Mouse (Mus musculus): ENCODE measurements around the gene Lrguk. TPM values are rescaled to one million over a fixed set of nuclear protein-coding genes. Genes with fewer than 3 reads are reported as not detected.
A peak's percentile ranks its signal among the peaks of the same experiment; 100 is the strongest.

The Lrguk gene
- polyA plus RNA-seq, 1 experiment from 2014 or later = 1.1 TPM

- Histone ChIP-seq H3K27me3 (ENCODE audit: control insufficient read depth, insufficient read depth, low read length) (no peaks in the 10 kb centered on the region), H3K9ac (replicated peaks; ENCODE audit: low read depth, low read length) (no peak overlapping the region), H3K36me3 (ENCODE audit: control insufficient read depth, insufficient read depth, low read length) (no peaks in the 10 kb centered on the region), H3K4me3 (ENCODE audit: low read depth, low read length) (no peak overlapping the region), H3K4me1 (ENCODE audit: control insufficient read depth, insufficient read depth, low read length) (no peaks in the 10 kb centered on the region), H3K4me2 (replicated peaks; ENCODE audit: low read depth, low read length) (no peak overlapping the region), H3K9me3 (ENCODE audit: control insufficient read depth, low read depth, low read length) (no peaks in the 10 kb centered on the region), H3K27ac (ENCODE audit: low read length) (no peak overlapping the region)
- ATAC-seq (ENCODE audit: insufficient number of reproducible peaks, insufficient read depth, low FRiP score, low read depth) = no peak
- WGBS = 40% methylated on average over 1 of the region's 1 CpGs
Observed at GRCm38 (mm10) chr6:34003033-34003432, 26.2 kb upstream of the Lrguk start.

- no peak overlapping the region for H3K4me2 ChIP-seq (replicated peaks; ENCODE audit: low read depth, low read length)
- WGBS = 76% methylated on average over 6 of the region's 6 CpGs
- no peaks in the 10 kb centered on the region for H3K36me3 ChIP-seq (ENCODE audit: control insufficient read depth, insufficient read depth, low read length)
- H3K27me3 ChIP-seq (ENCODE audit: control insufficient read depth, insufficient read depth, low read length) = no peaks in the 10 kb centered on the region
- H3K9me3 ChIP-seq (ENCODE audit: control insufficient read depth, low read depth, low read length) = no peaks in the 10 kb centered on the region
- no peaks in the 10 kb centered on the region for H3K4me1 ChIP-seq (ENCODE audit: control insufficient read depth, insufficient read depth, low read length)
- no peak overlapping the region for H3K27ac ChIP-seq (ENCODE audit: low read length)
- no peak for ATAC-seq (ENCODE audit: insufficient number of reproducible peaks, insufficient read depth, low FRiP score, low read depth)
- no peak overlapping the region for H3K4me3 ChIP-seq (ENCODE audit: low read depth, low read length)
- no peak overlapping the region for H3K9ac ChIP-seq (replicated peaks; ENCODE audit: low read depth, low read length)
Observed at GRCm38 (mm10) chr6:34013469-34013868, 15.8 kb upstream of the Lrguk start.

- 0% methylated on average over 4 of the region's 4 CpGs for WGBS
- H3K27ac ChIP-seq (ENCODE audit: low read length) = no peak overlapping the region
Observed at GRCm38 (mm10) chr6:34029746-34030027, 439 bp downstream of the Lrguk start.

GRCm38 (mm10) chr6:34034096-34034495 is 4.8 kb downstream of the Lrguk start:
- 41% methylated on average over 3 of the region's 3 CpGs for WGBS
- Histone ChIP-seq H3K9ac (replicated peaks; ENCODE audit: low read depth, low read length) (no peak overlapping the region), H3K36me3 (ENCODE audit: control insufficient read depth, insufficient read depth, low read length) (no peaks in the 10 kb centered on the region), H3K4me3 (ENCODE audit: low read depth, low read length) (no peak overlapping the region), H3K4me2 (replicated peaks; ENCODE audit: low read depth, low read length) (no peak overlapping the region), H3K9me3 (ENCODE audit: control insufficient read depth, low read depth, low read length) (no peaks in the 10 kb centered on the region), H3K4me1 (ENCODE audit: control insufficient read depth, insufficient read depth, low read length) (0 out of 2 replicates have a peak, but pooled peaks cover 6% of the 10 kb centered on the region), H3K27me3 (ENCODE audit: control insufficient read depth, insufficient read depth, low read length) (no peaks in the 10 kb centered on the region), H3K27ac (ENCODE audit: low read length) (no peak overlapping the region)
- no peak for ATAC-seq (ENCODE audit: insufficient number of reproducible peaks, insufficient read depth, low FRiP score, low read depth)

More at GRCm38 (mm10) chr6:34029746-34030027, 439 bp downstream of the Lrguk start:
- no peaks in the 10 kb centered on the region for H3K36me3 ChIP-seq (ENCODE audit: control insufficient read depth, insufficient read depth, low read length)
- ATAC-seq (ENCODE audit: insufficient number of reproducible peaks, insufficient read depth, low FRiP score, low read depth) = 0 out of 2 replicates have a peak, but pooled peaks have one; percentile 50
- H3K4me3 ChIP-seq (ENCODE audit: low read depth, low read length) = peak overlapping the region; percentile 57
- H3K27me3 ChIP-seq (ENCODE audit: control insufficient read depth, insufficient read depth, low read length) = no peaks in the 10 kb centered on the region
- peak overlapping the region; percentile 94 for H3K4me2 ChIP-seq (replicated peaks; ENCODE audit: low read depth, low read length)
- H3K9ac ChIP-seq (replicated peaks; ENCODE audit: low read depth, low read length) = peak overlapping the region; percentile 52
- no peaks in the 10 kb centered on the region for H3K9me3 ChIP-seq (ENCODE audit: control insufficient read depth, low read depth, low read length)
- 0 out of 2 replicates have a peak, but pooled peaks cover 6% of the 10 kb centered on the region for H3K4me1 ChIP-seq (ENCODE audit: control insufficient read depth, insufficient read depth, low read length)

GRCm38 (mm10) chr6:34034577-34035461 is 5.6 kb downstream of the Lrguk start:
- Histone ChIP-seq H3K27ac (ENCODE audit: low read length) (no peak overlapping the region), H3K4me1 (ENCODE audit: control insufficient read depth, insufficient read depth, low read length) (0 out of 2 replicates have a peak, but pooled peaks cover 3% of the 10 kb centered on the region), H3K36me3 (ENCODE audit: control insufficient read depth, insufficient read depth, low read length) (no peaks in the 10 kb centered on the region), H3K9ac (replicated peaks; ENCODE audit: low read depth, low read length) (no peak overlapping the region), H3K4me2 (replicated peaks; ENCODE audit: low read depth, low read length) (no peak overlapping the region), H3K4me3 (ENCODE audit: low read depth, low read length) (no peak overlapping the region), H3K9me3 (ENCODE audit: control insufficient read depth, low read depth, low read length) (no peaks in the 10 kb centered on the region), H3K27me3 (ENCODE audit: control insufficient read depth, insufficient read depth, low read length) (no peaks in the 10 kb centered on the region)
- no peak for ATAC-seq (ENCODE audit: insufficient number of reproducible peaks, insufficient read depth, low FRiP score, low read depth)
- WGBS = 31% methylated on average over 15 of the region's 15 CpGs

GRCm38 (mm10) chr6:34040624-34041235 is 11.5 kb downstream of the Lrguk start:
- no peaks in the 10 kb centered on the region for H3K27me3 ChIP-seq (ENCODE audit: control insufficient read depth, insufficient read depth, low read length)
- 52% methylated on average over 12 of the region's 12 CpGs for WGBS
- no peak overlapping the region for H3K27ac ChIP-seq (ENCODE audit: low read length)
- no peak overlapping the region for H3K4me2 ChIP-seq (replicated peaks; ENCODE audit: low read depth, low read length)
- no peaks in the 10 kb centered on the region for H3K4me1 ChIP-seq (ENCODE audit: control insufficient read depth, insufficient read depth, low read length)
- H3K9ac ChIP-seq (replicated peaks; ENCODE audit: low read depth, low read length) = no peak overlapping the region
- H3K4me3 ChIP-seq (ENCODE audit: low read depth, low read length) = no peak overlapping the region
- ATAC-seq (ENCODE audit: insufficient number of reproducible peaks, insufficient read depth, low FRiP score, low read depth) = no peak
- no peaks in the 10 kb centered on the region for H3K36me3 ChIP-seq (ENCODE audit: control insufficient read depth, insufficient read depth, low read length)
- no peaks in the 10 kb centered on the region for H3K9me3 ChIP-seq (ENCODE audit: control insufficient read depth, low read depth, low read length)

- Histone ChIP-seq H3K4me1 (ENCODE audit: control insufficient read depth, insufficient read depth, low read length) (no peaks in the 10 kb centered on the region), H3K9ac (replicated peaks; ENCODE audit: low read depth, low read length) (no peak overlapping the region), H3K27ac (ENCODE audit: low read length) (no peak overlapping the region), H3K36me3 (ENCODE audit: control insufficient read depth, insufficient read depth, low read length) (no peaks in the 10 kb centered on the region), H3K4me3 (ENCODE audit: low read depth, low read length) (no peak overlapping the region), H3K9me3 (ENCODE audit: control insufficient read depth, low read depth, low read length) (no peaks in the 10 kb centered on the region), H3K27me3 (ENCODE audit: control insufficient read depth, insufficient read depth, low read length) (no peaks in the 10 kb centered on the region), H3K4me2 (replicated peaks; ENCODE audit: low read depth, low read length) (no peak overlapping the region)
- ATAC-seq (ENCODE audit: insufficient number of reproducible peaks, insufficient read depth, low FRiP score, low read depth) = no peak
- 86% methylated on average over 11 of the region's 11 CpGs for WGBS
Observed at GRCm38 (mm10) chr6:34041589-34042280, 12.5 kb downstream of the Lrguk start.

- no peak overlapping the region for H3K9ac ChIP-seq (replicated peaks; ENCODE audit: low read depth, low read length)
- peak; percentile 70; the same call in 1 of the 2 replicates for ATAC-seq (ENCODE audit: insufficient number of reproducible peaks, insufficient read depth, low FRiP score, low read depth)
- peak overlapping the region; percentile 35; the same call in 1 of the 2 replicates for H3K27ac ChIP-seq (ENCODE audit: low read length)
- H3K27me3 ChIP-seq (ENCODE audit: control insufficient read depth, insufficient read depth, low read length) = no peaks in the 10 kb centered on the region
- WGBS = 52% methylated on average over 12 of the region's 12 CpGs
- H3K9me3 ChIP-seq (ENCODE audit: control insufficient read depth, low read depth, low read length) = no peaks in the 10 kb centered on the region
- H3K4me3 ChIP-seq (ENCODE audit: low read depth, low read length) = no peak overlapping the region
- no peaks in the 10 kb centered on the region for H3K4me1 ChIP-seq (ENCODE audit: control insufficient read depth, insufficient read depth, low read length)
- no peaks in the 10 kb centered on the region for H3K36me3 ChIP-seq (ENCODE audit: control insufficient read depth, insufficient read depth, low read length)
- no peak overlapping the region for H3K4me2 ChIP-seq (replicated peaks; ENCODE audit: low read depth, low read length)
Observed at GRCm38 (mm10) chr6:34044228-34044811, 15.1 kb downstream of the Lrguk start.
